Mouse (Mus musculus): ENCODE data around the gene Fscn2. TPM values are rescaled to one million over a fixed set of nuclear protein-coding genes. Genes with fewer than 3 reads are reported as not detected.

Gene Fscn2
- not detected in 2 replicates for polyA plus RNA-seq (2012; rRNA removed)

DNA sequence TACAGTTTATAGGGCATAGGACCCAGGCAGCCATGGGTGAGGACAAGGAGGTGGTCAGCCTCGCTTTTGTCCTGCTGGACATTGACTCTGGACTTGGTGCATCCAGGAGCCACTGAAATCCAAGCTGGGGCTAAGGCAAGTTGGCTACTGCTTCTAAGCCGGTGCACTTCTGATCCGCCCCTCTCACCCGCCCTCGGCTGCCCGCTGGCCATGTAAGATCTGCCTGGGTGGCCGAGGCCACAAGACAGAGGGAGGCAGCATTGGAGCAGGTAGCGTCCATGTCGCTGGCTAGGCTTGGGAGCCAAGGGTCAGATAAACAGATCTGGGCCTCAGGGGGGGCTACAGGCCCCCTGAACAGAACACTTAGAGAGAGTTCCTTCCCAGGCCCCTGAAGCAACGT is at the start of gene Fscn2:
TSS of gene Fscn2 (plus strand) at position 240 of the 400 bp plus-strand sequence.
- TF ChIP-seq POLR2A (IDR thresholded peaks at IDR 0.05; ENCODE audit: low read depth, low read length) (no peak), CTCF (IDR thresholded peaks at IDR 0.05; ENCODE audit: extremely low read depth, insufficient read length, insufficient replicate concordance, low read depth, low read length) (no peak)
- Histone ChIP-seq H3K27ac (ENCODE audit: insufficient read depth, low read depth, low read length) (no peak within 1 kb of the TSS), H3K4me3 (ENCODE audit: low read depth, low read length) (no peak within 1 kb of the TSS), H3K36me3 (ENCODE audit: control insufficient read depth, insufficient read depth, low read length) (no peaks in the 10 kb centered on the region), H3K27me3 (ENCODE audit: control insufficient read depth, insufficient read depth, low read length) (no peaks in the 10 kb centered on the region), H3K4me1 (ENCODE audit: control insufficient read depth, insufficient read depth, insufficient read length, low read length) (peaks cover 6% of the 10 kb centered on the region; the same call in 1 of the 2 replicates)
- WGBS = 88% methylated on average over 10 of the region's 10 CpGs

DNA sequence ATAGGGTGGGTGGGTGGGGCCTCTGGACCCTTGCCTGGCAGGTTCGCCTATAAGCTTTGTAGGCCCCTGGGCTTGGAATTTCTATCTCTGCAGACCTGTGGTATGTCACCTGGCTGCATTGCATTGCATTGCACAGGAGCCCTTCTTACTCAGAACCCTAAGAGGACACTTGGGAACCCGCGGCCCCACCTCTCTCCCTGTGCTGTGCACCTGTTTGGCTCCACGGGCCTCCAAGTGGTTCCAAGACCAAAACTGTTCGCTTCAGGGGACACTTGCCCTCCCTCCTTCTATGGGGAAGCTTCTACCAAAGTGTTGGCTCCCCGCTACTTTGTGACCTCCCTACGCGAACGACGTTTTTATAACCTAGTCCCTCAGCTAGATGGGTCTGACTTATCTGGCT is 49.8 kb upstream of the Fscn2 start:
- 52% methylated on average over 10 of the region's 10 CpGs for WGBS
- TF ChIP-seq POLR2A (IDR thresholded peaks at IDR 0.05; ENCODE audit: low read depth, low read length) (no peak), CTCF (IDR thresholded peaks at IDR 0.05; ENCODE audit: extremely low read depth, insufficient read length, insufficient replicate concordance, low read depth, low read length) (no peak)
- H3K27ac ChIP-seq (ENCODE audit: insufficient read depth, low read depth, low read length) = no peak overlapping the region
- no peak overlapping the region for H3K4me3 ChIP-seq (ENCODE audit: low read depth, low read length)
- H3K27me3 ChIP-seq (ENCODE audit: control insufficient read depth, insufficient read depth, low read length) = no peaks in the 10 kb centered on the region
- H3K4me1 ChIP-seq (ENCODE audit: control insufficient read depth, insufficient read depth, insufficient read length, low read length) = peaks cover 8% of the 10 kb centered on the region
- no peaks in the 10 kb centered on the region for H3K36me3 ChIP-seq (ENCODE audit: control insufficient read depth, insufficient read depth, low read length)

DNA sequence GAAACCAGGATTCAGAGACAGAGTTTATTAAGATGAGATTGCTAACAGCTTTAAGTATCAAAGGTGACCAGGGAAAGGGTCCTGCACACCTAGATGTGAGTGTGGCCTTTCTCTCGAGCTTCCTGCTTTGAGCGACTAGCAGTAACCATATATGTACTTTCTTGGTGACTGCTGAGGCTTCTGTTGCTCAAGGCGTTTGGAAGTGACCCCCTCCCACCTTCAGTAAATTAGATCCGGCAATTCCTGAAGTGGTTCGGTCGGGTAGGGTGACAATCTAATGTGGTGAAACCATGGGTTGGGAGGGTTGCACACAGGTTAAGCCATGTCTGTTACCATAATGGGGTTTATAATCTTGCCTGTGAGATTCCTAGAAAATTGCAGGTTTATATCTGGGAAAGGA is 49.3 kb upstream of the Fscn2 start:
- 84% methylated on average over 6 of the region's 6 CpGs for WGBS
- TF ChIP-seq POLR2A (IDR thresholded peaks at IDR 0.05; ENCODE audit: low read depth, low read length) (no peak), CTCF (IDR thresholded peaks at IDR 0.05; ENCODE audit: extremely low read depth, insufficient read length, insufficient replicate concordance, low read depth, low read length) (no peak)

DNA sequence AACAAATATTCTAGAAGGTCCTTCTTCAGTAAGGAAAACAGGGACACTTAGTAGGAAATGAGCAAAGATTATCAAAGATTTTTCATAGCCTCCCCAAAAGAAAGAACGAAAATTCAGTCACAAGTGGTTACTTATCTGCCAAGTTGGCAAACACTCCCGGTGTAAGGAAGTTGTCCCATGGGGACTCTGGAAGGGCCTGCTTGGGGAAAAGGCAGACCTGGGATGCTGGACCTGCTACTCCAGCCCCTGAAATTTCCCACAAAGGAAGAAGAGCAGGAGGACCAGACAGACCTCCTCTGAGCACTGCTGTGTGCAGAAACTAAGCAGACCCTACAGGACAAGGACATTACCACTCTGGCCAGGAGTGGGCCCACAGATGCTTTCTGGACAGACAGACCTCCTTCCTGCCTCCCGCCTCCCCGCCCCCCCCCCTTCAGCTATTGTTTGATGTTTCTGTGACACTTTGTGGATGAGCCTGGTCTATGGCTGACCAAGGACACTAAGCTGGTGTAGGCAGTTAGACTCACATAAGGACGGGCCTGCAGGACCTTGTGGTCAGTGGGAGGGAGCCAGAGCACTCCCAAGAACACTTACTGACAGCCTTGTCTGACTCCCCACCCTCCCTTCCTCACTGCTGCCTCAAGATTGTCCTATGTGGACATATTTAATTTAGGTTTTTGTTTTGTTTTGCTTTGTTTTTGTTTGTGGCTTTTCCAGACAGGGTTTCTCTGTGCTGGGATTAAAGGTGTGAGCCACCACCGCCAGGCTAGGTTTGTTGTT is 47.2 kb upstream of the Fscn2 start:
- Histone ChIP-seq H3K4me1 (ENCODE audit: control insufficient read depth, insufficient read depth, insufficient read length, low read length) (peaks cover 14% of the 10 kb centered on the region), H3K27ac (ENCODE audit: insufficient read depth, low read depth, low read length) (no peak overlapping the region), H3K36me3 (ENCODE audit: control insufficient read depth, insufficient read depth, low read length) (no peaks in the 10 kb centered on the region), H3K4me3 (ENCODE audit: low read depth, low read length) (no peak overlapping the region), H3K27me3 (ENCODE audit: control insufficient read depth, insufficient read depth, low read length) (no peaks in the 10 kb centered on the region)
- TF ChIP-seq POLR2A (IDR thresholded peaks at IDR 0.05; ENCODE audit: low read depth, low read length) (no peak), CTCF (IDR thresholded peaks at IDR 0.05; ENCODE audit: extremely low read depth, insufficient read length, insufficient replicate concordance, low read depth, low read length) (no peak)
- WGBS = 81% methylated on average over 6 of the region's 6 CpGs

More for the DNA sequence above, 49.3 kb upstream of the Fscn2 start:
- Histone ChIP-seq H3K4me3 (ENCODE audit: low read depth, low read length) (no peak overlapping the region), H3K27me3 (ENCODE audit: control insufficient read depth, insufficient read depth, low read length) (no peaks in the 10 kb centered on the region), H3K27ac (ENCODE audit: insufficient read depth, low read depth, low read length) (no peak overlapping the region), H3K4me1 (ENCODE audit: control insufficient read depth, insufficient read depth, insufficient read length, low read length) (peaks cover 10% of the 10 kb centered on the region), H3K36me3 (ENCODE audit: control insufficient read depth, insufficient read depth, low read length) (no peaks in the 10 kb centered on the region)

DNA sequence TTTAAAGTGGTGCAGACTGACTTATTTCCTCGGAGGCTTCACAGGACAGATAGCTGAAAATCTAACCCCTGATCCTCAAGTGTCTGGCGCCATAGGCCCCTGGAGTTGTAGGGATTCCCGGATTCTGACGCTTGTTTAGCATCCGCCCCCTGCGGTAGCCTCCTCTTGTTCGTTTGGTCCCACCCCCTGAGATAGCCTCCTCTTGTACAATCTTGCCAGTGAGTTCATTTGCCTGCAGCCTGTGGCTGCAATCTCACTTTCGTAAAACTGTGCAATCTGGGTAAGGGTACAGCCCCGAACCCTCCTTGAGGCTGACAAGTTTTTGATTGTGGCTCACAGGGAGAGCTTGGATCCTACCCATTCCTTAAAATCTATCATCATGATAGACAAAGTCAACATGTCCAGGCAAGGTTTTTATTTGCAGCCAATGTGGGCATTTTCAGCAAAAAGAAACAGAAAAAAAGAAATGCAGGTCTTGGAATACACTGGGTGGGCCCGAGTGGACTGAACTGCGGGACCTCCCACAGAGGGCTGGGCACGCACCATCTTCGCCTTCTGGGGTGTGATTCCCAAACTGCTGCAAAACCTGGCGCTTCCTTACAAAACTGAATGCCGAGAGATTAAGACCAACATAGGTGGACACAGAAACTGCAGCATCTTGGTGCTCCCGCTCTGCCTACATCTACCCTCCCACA is 46.5 kb upstream of the Fscn2 start:
- 66% methylated on average over 16 of the region's 16 CpGs for WGBS
- Histone ChIP-seq H3K27ac (ENCODE audit: insufficient read depth, low read depth, low read length) (no peak overlapping the region), H3K27me3 (ENCODE audit: control insufficient read depth, insufficient read depth, low read length) (no peaks in the 10 kb centered on the region), H3K4me1 (ENCODE audit: control insufficient read depth, insufficient read depth, insufficient read length, low read length) (peaks cover 16% of the 10 kb centered on the region), H3K36me3 (ENCODE audit: control insufficient read depth, insufficient read depth, low read length) (no peaks in the 10 kb centered on the region), H3K4me3 (ENCODE audit: low read depth, low read length) (no peak overlapping the region)
- no peak for TF ChIP-seq CTCF (IDR thresholded peaks at IDR 0.05; ENCODE audit: extremely low read depth, insufficient read length, insufficient replicate concordance, low read depth, low read length)
- no peak for TF ChIP-seq POLR2A (IDR thresholded peaks at IDR 0.05; ENCODE audit: low read depth, low read length)

DNA sequence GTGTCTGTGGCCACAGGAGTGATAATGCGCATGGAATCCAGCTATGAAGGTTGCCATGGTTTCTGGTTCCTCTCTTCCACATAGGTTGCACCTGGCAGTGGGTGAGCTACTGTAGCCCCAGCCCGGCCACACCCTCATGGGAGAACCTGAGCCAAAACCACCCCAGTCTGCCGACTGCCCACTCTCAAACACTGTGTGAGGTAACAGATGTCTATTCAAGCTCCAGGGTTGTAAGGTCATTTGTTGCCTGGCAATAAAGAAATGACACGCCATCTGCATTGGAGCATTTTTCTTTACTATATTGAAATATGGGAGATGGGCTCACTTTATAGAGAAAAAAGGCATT is 45.9 kb upstream of the Fscn2 start:
- Histone ChIP-seq H3K4me3 (ENCODE audit: low read depth, low read length) (no peak overlapping the region), H3K27ac (ENCODE audit: insufficient read depth, low read depth, low read length) (peak overlapping the region; percentile 85; the same call in 1 of the 2 replicates), H3K36me3 (ENCODE audit: control insufficient read depth, insufficient read depth, low read length) (no peaks in the 10 kb centered on the region), H3K27me3 (ENCODE audit: control insufficient read depth, insufficient read depth, low read length) (no peaks in the 10 kb centered on the region), H3K4me1 (ENCODE audit: control insufficient read depth, insufficient read depth, insufficient read length, low read length) (peaks cover 16% of the 10 kb centered on the region)
- 11% methylated on average over 4 of the region's 4 CpGs for WGBS
- no peak for TF ChIP-seq CTCF (IDR thresholded peaks at IDR 0.05; ENCODE audit: extremely low read depth, insufficient read length, insufficient replicate concordance, low read depth, low read length)
- TF ChIP-seq POLR2A (IDR thresholded peaks at IDR 0.05; ENCODE audit: low read depth, low read length) = no peak

All from small intestine, adult 2 months (tissue).